Mouse (Mus musculus) adrenal gland, postnatal 10 days (tissue): ENCODE data around the gene Itpr3. TPM values are rescaled to one million over a fixed set of nuclear protein-coding genes. Genes with fewer than 3 reads are reported as not detected.

Experiments used
- DNase-seq: peaks from one replicate; pipeline ENCODE4 v3.0.0; 2021; ENCODE audit warnings: mixed read lengths
- total RNA-seq, 2 experiments: library from RNA; stranded (reverse); gene quantifications; 2 replicates each; pipeline ENCODE4 v1.2.3; 2021

The Itpr3 gene
- total RNA-seq, 2 experiments from 2014 or later = 8.7 to 9.7 TPM

DNA sequence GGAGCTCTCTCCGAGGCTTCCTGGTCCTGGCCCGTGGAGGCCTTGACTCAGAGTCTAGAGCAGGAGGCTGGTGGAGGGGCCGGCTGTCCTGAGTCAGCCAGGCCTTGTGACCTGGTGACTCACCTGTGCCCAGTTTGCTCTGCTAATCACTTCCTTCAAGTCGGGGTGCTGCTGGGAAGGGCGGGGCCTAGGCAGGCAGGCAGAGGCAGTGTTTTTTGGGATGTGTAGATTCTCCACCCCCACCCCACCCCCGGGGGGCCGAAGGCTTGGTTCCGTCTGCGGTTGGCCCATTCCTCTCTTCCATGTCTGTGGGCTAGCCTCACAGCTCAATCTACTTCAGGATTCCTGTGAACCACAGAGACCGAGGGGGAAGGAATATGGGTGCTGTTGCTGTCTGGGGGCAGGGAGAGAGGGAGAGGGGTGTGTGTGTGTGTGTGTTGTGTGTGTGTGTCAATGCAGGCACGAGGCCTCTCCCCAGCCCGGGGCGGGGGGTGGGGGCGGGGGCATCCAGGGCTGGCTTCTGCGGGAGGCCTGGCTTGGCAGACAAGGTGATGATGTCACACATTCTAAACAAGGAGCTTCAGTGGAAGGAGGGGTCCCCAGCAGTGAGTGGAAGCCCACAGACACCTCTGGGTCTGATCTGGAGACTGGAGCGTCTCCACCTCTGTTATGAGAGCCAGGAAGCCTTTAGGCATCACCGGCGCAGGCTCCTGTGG is 18.6 kb upstream of the Itpr3 start:
- DNase-seq = peak; percentile 57

DNA sequence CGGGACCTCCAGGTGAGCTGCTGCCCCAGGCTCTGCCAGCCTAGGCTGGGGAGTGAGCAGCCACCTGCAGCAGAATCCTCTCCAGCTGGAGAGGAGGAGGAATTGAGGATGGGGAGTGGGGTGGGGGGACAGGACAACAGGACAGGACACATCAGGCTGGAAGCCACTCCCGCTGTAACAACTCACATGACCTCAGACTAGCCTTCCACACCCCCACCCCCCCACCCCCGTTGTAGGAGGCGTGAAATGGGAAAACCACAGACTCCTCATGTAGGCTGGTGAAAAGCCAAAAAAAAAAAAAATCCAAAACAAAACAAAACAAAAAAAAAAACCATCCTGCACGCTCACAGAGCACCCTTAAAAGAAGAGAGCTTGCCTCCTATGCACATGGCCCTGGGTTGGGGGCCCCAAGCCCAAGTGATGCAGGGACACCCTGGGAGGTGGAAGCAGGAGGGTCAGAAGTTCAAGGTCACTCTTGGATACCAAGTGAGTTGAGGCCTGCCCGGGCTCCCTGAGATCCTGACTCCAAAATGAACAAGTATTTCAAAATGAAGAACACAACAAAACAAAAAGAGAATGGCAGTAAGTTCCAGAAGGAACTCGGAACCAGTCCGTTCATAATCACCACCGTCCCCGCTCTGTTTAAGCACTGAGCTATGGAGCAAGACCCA is 17.5 kb upstream of the Itpr3 start:
- no peak for DNase-seq

DNA sequence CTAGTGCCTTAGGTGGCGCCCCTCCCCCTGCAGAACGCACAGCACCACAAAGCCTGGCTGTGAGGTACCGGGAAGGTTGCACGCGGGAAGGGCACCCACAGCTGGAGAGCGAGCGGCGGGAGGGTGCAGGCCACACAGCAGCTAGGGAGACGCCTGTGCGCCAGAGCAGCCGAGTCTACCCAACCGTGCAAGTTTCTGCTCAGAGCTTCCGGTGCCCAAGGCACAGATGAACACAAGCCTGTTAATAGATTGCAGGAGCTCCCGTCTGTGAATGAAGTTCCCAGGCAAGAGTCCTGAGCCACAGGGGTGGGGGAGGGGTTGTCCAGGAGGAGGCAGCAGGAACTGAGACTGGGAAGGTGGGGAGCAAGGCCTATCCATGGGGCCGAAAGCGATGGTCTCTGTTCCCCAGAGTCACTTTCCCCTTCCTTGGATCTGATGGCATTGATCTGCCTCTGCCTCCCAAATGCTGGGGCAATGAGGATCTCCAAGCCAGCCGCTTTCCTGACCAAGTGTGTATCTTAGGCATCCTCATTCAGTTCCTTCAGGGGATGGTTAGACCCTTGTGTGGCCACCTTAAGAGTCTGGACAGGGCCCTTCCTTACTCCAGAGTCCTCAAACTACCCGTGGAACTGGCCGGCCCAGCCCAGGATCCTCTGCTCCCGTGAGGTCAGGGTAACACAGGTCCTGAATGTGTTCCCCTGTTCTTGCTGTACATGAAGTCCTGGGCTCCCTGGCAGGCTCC is 16.6 kb upstream of the Itpr3 start:
- DNase-seq = no peak

DNA sequence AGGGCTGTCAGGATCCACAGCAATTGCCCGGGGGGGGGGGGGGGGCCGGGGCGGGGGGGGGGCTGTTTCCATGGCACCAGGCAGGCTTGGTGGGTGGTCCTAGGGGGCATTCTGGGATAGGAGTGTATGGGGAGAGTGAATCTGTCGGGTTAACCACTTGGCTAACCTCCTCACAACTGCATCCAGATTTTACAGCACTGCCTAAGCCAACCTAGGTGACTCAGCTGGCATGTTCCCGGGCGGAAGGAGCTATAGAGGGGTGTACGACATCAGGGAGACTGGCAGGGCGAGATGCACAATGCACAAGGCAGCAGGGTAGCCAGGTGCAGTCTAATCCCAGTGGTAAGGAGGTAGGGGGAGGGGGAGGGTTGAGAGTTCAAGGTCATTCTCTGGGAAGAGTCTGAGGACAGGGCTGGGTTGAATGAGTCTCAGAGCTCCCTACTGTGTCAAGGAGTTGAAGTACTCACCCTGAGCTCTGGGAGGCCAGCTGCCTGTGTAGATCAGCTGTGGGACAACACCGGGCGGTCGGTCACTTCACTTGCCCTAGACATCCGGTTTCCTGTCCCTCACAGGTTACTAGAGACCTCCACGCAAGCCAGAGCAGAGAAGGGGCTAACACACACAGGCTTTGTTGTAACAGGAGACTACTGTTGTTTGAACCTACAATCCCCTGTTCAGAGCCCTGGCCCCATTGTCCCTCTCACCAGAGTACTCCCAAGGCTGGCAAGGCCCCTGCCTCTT is 15.9 kb upstream of the Itpr3 start:
- no peak for DNase-seq

DNA sequence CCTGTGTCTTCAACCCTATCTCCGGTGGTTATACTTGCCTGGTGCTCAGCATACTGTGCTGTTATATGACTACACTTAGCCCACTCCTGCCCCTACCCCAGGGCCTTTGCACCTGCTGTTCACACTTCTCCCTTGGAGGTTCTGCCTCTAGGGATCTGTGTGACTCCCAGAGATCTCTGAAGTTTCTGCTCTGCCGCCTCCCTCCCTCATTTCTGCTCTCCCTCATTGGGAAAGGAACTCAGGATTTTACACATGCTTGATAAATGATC is 15.4 kb upstream of the Itpr3 start:
- no peak for DNase-seq

DNA sequence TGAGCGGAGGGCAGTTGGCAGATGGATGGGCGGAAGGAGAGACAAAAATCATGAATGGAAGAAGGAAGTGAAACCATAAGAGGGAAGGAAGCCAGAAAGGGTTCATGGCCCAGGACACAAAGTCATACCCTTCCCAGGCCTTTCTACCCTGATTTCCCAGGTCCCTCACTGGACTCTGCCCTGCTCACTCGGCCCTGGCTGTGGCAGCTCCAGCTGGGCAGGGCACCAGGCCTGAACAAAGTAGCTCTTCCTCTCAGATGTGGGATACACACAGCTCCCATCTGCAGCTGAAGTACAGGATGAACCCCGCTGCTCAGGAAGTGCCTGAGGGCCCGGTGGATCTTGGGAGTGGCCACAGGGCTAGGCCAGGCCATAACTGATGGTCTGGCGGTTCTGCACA is 14.3 kb upstream of the Itpr3 start:
- DNase-seq = no peak

DNA sequence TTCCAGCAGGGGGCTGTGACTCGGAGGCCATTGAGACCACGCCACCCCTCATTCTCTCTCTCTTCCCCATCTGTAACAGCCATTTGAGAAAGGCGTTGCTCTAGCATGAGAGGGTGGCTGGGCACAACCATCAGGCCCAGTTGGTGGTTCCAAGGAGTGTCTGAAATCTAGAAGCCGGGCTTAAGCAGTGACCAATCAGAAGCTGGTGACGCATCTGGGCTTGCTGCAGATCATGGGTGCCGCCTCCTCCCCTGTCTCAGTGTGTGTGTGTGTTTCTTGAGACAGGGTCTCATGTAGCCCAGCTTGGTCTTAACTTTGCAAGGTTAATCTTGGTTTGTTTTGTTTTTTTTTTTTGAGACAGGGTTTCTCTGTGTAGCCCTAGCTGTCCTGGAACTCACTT is 11.9 kb upstream of the Itpr3 start:
- DNase-seq = no peak

DNA sequence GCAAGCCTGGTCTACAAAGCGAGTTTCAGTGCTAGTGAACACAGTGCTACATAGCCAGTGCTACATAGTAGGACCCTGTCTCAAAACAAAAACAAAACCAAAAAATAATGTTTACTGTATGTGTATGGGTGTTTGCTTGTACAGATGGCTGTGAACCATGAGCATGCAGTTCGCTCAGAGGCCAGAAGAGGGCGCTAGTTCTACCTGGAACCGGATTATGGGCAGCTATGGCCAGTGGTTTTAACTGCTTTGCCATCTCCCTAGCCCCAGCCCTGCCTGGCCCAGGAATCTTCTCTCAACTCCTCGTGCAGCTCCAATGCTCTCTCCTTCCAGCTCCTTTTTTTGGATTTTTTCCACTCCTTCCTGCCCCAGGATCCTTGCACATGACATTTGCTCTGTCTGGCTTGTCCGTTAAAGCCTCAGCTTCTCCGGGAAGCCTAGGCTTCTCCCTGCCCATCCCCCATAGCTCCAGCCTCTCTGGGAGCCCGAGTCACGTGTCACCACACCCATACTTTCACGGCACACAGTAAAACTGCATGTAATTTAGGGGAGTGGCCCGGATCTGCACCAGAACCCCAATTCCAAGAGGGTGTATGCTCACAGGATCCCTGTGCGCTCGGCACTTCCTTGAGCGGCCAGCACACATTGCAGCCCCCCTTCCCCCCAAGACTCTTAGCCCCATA is 9.2 kb upstream of the Itpr3 start:
- no peak for DNase-seq

DNA sequence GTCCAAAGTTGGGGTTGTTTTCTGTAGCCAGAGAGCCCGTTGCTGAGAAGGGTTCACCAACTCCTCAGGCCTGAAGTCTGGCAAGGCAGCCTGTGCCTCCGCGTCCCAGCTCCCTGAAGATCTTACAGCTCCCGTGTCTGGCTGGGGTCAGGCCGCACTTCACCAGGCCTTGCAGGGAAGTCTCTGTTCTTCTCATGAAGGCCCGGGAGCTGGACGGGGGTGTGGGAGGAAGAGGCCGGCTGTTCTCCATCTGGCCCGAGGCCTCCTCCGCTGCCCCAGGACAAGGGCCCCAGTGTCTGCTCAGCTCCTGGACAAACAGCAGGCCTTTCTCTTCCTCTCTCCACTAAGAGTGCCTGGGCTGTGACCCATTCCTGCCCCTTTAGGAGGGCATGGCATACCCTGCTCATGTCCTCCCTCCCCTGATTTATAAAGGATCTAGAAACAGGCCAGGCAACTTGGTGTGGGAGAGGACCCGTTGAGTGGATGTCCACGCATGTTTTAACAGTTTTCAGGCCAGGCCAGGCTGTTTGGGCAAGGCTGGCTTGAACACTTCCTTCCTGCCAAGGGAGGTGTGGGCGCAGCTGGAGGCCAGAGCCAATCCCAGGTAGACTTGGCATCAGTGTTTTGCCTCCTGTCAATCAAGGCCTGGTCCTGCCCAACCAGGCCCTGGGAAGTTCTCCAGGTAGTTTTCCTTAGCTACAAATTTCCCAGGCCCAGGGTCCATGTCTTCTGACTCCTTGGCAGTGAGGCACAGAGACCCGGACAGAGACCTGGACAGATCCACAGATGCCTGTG is 8.5 kb upstream of the Itpr3 start:
- DNase-seq = no peak

DNA sequence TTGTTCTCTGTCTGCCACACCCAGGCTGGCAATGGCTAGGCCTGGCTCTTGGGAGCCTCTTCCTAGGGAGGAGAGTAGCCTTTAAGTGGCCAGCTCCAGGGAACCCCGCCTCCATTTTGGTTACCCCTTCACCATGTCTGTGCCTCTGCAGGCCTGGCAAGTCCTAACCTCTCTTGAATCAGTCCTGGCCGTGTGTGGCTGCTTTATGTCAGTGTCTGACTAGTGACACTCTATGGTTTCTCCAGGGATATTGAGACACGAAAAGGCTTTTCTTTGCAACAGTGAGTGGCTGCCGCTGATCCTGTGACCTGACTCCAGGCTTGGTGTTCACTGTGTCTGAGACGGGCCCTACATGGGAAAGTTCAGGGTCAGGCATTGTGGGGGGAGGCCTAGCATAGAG is 6.3 kb upstream of the Itpr3 start:
- no peak for DNase-seq

DNA sequence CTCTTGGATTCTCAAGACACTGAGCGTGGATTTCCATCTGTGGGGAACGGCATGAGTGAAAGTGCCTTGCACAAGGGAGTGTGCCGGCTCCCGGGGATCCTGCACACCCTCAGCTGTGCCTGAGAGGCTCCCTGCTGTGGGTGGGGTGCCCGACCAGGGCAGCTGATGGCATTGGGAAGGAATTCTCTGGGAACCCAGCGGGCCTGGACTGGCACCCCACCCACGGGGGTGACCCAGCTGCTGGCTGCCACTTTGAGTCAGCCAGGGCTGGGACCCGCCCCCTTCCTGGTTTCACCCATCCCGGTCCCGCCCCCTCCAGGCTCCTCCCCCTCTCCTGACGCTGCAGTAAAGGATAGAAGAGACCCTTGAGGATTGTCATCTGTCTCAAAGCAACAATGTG is 5.6 kb upstream of the Itpr3 start:
- DNase-seq = peak; percentile 72

DNA sequence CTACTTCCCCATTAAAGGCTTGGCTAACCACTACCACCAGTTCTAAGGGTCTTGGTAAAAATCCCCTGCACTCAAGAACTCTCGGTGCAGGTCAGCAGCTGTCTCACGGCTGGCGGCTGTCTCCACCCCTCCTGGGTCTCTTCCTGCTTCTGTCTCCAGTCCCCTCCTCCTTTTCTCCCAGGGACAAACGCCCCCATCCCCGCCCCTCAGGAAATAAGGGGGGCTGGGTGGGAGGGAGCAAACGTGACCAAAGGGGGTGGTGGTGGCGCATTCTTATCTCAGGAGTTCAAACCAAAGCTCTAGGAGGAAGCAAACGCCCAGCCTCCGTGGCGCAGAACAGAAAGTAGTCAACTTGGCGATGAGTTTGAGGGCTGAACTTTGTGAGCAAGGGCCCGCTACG is 934 bp upstream of the Itpr3 start:
- DNase-seq = peak; percentile 77

DNA sequence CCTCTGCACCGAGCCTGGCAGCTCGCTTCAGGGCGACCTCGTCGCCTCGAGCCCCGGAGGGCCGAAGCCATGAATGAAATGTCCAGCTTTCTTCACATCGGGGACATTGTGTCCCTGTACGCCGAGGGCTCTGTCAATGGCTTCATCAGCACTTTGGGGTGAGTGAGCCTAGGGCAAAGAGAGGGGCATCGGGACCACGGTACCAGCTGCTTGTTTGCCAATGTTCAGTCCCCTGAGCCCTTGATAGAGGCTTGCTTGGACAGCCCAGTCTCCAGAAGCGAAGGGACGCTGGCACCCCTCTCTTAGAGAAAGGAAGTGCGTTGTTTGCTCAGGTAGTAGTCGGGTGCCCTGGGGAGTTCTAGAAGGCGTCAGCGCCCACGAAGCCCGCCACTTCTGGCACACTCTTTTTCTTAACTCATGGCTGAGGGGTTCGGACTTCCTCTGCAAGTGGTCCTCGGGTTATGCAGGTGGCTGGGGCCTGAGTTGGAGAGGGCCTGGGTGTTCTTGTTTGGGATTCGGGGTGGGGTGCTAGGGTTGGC is 482 bp downstream of the Itpr3 start:
- no peak for DNase-seq

DNA sequence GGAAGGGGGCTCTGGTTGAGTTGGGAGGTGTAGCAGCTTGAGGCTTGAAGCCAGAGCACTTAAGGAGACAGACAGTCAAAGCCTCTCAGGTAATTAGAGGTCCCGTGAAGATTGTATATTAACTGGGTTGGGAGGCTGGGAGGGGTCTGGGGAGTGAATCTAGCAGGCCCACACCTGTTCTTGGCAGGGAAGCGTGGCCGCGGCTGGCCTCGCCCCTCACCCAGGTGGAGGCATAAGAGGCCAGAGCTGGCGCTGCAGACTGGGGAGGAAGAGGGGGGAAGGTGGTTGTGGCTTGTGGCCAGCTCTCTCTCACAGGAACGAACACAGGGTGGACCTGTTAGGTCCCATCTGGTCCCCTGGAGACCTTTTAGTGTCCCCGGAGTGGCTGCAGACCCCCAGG is 3.6 kb downstream of the Itpr3 start:
- no peak for DNase-seq

DNA sequence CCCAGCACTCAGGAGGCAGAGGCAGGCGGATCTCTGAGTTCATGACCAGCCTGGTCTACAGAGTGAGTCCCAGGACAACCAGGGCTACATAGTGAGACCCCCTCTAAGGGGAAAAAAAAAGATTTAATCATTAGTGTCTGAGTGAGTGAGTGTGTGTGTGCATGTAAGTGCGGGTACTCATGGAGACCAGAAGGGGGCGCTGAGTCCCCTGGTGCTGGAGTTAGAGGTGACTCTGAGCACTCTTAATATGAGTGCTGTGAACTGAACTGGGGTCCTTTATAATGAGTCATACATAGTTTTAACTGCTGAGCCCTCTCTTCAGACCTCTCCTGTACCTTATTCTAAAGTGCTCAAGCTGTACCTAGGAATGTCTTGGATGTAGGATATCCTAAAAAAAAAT is 4.6 kb downstream of the Itpr3 start:
- no peak for DNase-seq

DNA sequence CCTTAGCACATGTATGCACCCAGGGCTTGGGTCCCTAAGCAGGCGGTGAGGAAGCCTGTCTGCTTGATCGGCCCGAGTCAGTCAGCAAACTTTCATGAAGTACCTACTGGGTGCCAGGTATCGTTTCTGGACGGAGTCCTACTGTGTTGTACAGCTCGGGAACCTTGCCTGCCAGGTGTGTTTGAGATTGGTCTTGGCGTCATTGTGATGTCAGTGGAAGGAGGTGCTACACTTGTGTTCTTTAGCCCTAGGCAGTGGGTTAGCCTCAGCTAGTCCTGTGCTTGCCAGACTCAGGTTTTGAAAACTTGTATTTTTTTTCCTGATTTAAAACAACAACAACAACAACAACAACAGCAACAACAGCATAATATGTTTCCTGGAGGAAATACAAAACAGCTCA is 5.6 kb downstream of the Itpr3 start:
- no peak for DNase-seq

DNA sequence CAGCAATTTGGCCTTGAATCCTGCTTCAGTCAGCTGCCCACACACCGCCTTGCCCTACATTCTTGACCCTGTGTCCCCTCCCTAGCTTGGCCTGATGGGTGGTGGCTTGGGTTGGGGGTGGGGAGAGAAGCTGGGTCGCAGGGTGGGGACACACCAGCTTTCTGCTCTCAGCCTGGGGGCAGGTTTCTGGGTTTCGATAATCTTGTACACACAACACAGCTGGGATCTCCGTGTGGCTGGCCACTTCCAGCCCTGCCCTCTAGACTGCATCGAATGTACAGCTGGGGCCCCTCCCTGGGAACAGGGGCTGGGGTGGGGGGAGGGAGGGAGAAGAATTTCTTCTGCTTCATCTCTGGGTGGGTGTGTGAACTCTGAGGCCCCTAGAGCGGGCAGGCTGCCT is 6.6 kb downstream of the Itpr3 start:
- no peak for DNase-seq

DNA sequence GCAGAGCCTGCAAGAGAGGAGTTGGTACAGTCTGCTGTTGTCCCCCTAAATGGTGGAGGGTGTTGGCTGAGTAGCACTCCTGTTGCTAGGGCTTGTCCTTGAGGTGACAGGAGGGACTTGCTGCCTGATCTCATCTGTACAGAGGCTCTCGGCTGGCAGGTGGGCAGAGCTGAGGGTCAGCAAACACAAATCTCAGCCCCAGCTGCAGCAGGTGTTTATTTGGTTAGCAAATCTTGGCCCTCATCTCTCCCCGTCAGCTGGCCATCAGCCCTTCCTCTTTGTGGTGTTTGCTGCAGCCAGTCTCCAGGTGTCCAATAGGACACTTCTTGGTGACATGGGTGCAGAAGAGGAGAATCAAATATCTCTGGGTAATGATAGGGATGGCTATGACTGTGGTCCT is 7.1 kb downstream of the Itpr3 start:
- no peak for DNase-seq

DNA sequence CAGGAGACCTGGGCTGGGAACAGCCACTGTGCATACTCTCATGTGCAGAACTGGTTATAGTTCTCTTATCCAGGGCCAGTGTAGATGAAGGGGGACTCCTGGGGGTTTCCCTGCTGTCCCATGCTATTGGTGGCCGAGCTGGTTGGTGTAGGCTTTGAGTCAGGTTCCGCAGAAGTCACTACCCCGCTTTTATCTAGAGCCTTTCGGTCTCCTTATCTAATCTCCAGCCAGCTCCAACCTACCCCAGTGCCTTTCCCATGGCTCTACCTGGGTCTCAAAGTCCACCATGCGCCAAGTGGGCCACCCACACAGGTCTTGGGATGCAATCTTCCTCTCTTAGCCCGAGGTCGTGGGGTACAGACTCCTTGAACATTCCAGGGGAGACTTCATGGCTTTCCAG is 9.0 kb downstream of the Itpr3 start:
- DNase-seq = no peak

DNA sequence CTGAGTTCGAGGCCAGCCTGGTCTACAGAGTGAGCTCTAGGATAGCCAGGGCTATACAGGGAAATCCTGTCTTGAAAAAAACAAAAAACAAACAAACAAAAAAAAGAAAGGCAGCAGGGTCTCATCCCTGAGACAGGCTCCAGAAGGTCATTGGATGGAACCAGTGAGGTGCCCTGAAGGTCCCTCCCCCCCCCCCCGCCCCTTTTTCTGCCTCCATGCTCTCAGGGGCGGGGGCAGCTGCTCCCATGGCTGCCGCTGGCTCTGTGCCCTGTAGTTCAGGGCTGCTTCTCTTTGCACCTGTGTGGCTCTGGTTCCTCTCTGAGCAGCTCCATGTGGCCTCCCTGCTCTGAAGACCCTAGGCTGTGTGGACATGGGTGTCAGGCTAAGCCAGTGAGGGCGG is 12.0 kb downstream of the Itpr3 start:
- no peak for DNase-seq

DNA sequence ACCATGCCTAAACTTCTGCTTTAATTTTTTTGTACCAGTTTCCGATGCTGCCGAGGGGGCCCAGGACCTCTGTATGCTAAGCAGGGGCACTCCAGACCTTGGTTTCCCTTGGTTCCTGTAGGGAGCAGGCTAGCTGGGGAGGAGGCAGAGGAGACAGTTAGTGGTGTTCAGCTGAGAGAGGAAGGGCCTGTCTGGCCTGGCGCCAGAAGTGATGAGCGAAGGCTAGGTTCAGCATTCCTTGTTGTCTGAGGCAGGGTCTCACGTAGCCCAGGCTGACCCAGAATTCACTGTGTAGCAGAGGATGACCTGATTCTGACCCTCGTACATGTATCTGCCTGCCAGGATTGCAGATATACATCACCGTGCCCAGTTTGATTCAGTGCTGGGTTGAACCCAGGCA is 13.8 kb downstream of the Itpr3 start:
- no peak for DNase-seq
